Mouse (Mus musculus) kidney, adult 2 months (tissue): ENCODE data around the gene Plekhb2. TPM values are rescaled to one million over a fixed set of nuclear protein-coding genes. Genes with fewer than 3 reads are reported as not detected.

Experiments
- DNase-seq: peaks from one replicate; pipeline ENCODE4 v3.0.0; 2021
- H3K27ac ChIP-seq: fragments of 200-500 bp; 2 replicates; pipeline ENCODE4 v1.5.1; 2012; ENCODE audit warnings: low read depth, low read length, control low read depth, inconsistent platforms; ENCODE audit not compliant: insufficient read depth
- H3K27me3 ChIP-seq: fragments of 200-500 bp; replicated peaks from 2 replicates; pipeline ENCODE4 v1.6.1; 2012; ENCODE audit warnings: mild to moderate bottlenecking, moderate library complexity, low read length, inconsistent platforms; ENCODE audit not compliant: control insufficient read depth, insufficient read depth
- H3K36me3 ChIP-seq: fragments of 200-500 bp; 2 replicates; pipeline ENCODE4 v1.6.1; 2012; ENCODE audit warnings: mild to moderate bottlenecking, moderate library complexity, low read length, inconsistent platforms; ENCODE audit not compliant: control insufficient read depth, insufficient read depth
- H3K4me1 ChIP-seq: fragments of 200-500 bp; 2 replicates; pipeline ENCODE4 v1.6.1; 2011; ENCODE audit warnings: low read length; ENCODE audit not compliant: control insufficient read depth, insufficient read depth
- H3K4me3 ChIP-seq: fragments of 200-500 bp; 2 replicates; pipeline ENCODE4 v1.5.1; 2011; ENCODE audit warnings: mild to moderate bottlenecking, low read depth, low read length, control low read depth; ENCODE audit not compliant: insufficient read depth
- CTCF ChIP-seq: fragments of 200-500 bp; conservative IDR thresholded peaks from 2 replicates; pipeline ENCODE4 v1.5.1; 2011; ENCODE audit warnings: low read depth, mild to moderate bottlenecking, control low read depth, low read length, moderate library complexity, mixed read lengths; ENCODE audit not compliant: insufficient read depth, insufficient read length
- POLR2A ChIP-seq: fragments of 200-500 bp; IDR thresholded peaks from one replicate; pipeline ENCODE4 v1.6.1; 2011; ENCODE audit warnings: low read depth, low read length, control low read depth
- WGBS: fragments of 180-500 bp; shearing (Covaris S2); methylation state at CpG from one replicate; pipeline ENCODE4 v1.1.7; 2018; 5-methylcytosine and 5-hydroxymethylcytosine counted together
- polyA plus RNA-seq: library from polyadenylated mRNA; depleted of rRNA; stranded (reverse); fragments of >200 nt; gene quantifications from 2 replicates; pipeline ENCODE4 v1.2.3, GENCODE M21; 2012

The Plekhb2 gene
- polyA plus RNA-seq, 1 experiment, result 227 TPM

DNA sequence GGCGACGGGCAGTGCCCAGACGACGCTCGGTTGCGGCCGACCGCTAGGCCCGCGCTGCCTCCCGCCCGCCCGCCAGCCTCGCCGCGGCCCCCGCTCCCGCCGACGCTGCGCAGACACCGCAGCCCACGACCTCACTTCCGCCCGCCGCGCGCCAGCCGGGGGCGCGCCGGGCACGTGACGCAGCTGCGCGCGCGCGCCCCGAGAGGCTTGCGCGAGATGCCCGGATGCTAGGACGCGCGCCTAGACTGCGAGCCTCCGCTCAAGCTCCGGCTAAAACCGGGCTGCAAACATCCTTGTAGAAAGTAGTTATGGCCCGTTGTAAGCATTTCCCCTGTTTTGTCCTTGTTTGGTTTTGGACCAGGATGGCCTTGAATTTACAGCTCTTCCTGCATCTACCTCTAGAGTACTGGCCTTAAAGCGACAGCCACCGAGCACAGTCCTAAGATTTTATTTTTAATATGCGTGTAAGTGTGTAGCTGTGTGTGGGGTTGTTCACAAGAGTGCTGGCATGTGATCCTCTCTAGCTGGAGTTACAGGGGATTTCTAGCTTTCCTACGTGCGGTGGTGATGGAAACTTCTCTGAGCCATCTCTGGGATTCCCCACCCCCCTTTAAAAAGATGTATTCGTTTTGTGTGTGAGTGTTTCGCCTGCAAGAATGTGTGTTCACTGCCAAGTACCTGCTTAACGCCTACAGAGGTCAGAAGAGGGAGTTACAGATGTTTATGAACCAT is 6.7 kb upstream of the Plekhb2 start, which contains the start of gene Fam168b:
Gene Fam168b, minus strand, starts transcription at position 179 of the 732 bp plus-strand sequence.
- WGBS, result 1% methylated on average over 59 of the region's 59 CpGs
- peak; percentile 94 for DNase-seq
- no peaks in the 10 kb centered on the region for H3K27me3 ChIP-seq

DNA sequence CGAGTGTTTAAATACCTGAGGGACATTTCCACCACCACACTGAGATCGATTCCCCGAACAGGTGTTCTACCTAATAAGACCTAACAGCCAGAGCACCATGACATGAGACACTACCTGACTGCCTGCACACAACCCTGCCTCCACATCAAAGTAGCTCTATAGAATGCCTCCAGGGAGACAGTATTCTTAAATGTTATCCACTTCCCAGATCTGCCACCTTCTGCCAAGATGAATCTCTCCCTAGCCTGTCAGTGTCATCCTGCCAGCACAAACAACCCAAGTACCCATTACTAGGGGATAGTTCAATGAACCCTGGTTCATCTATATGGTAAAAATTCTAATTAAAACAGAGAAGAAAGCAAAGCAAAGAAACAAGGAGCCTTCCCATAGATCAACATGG is 2.7 kb upstream of the Plekhb2 start:
- no peak for DNase-seq
- TF ChIP-seq CTCF (no peak), POLR2A (no peak)
- Histone ChIP-seq H3K27me3 (no peaks in the 10 kb centered on the region), H3K4me1 (peaks cover 13% of the 10 kb centered on the region), H3K27ac (no peak overlapping the region), H3K4me3 (no peak overlapping the region), H3K36me3 (no peaks in the 10 kb centered on the region)
- WGBS, result 94% methylated on average over 3 of the region's 3 CpGs

More for the DNA sequence above, 6.7 kb upstream of the Plekhb2 start, which contains the start of gene Fam168b:
- Histone ChIP-seq H3K4me1 (peaks cover 20% of the 10 kb centered on the region), H3K36me3 (no peaks in the 10 kb centered on the region; the same call in 1 of the 2 replicates), H3K27ac (peak within 1 kb of the TSS; percentile 99), H3K4me3 (peak within 1 kb of the TSS; percentile 97)
- peak; percentile 72 for TF ChIP-seq POLR2A
- TF ChIP-seq CTCF, result no peak

DNA sequence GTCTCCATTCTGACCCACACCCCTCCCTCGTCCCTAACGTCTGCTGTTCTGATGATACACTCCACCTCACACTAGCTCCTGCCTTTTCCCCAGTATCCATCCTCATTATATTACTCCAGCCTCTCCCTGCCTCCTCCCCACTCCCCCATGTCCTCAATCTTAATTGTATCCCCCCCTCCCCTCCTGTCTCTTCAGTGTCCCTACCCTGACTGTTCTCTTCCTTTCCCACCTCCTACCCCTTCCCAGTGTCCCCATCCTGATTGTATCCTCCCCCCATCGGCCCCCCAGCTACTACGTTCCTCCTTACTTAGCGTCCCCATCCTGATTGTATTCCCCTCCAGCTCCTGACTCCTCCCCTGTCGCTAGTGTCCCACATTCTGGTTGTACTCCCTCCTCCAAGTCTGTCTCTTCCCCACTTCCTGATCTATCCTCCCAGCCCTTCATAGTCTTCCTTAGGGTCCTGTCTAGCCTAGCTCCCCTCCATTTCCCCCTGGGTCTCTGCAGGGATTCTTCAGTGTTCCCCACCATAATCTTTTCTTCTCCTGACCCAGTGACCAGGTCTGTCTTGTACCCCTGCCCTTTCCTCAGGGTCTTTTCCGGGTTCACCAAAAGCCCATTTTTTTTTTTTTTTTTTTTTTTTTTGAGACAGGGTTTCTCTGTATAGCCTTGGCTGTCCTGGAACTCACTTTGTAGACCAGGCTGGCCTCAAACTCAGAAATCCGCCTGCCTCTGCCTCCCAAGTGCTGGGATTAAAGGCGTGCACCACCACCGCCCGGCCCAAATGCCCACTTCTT is 764 bp downstream of the Plekhb2 start:
- DNase-seq, result peak; percentile 32
- no peaks in the 10 kb centered on the region for H3K36me3 ChIP-seq
- no peak for TF ChIP-seq CTCF
- no peak for TF ChIP-seq POLR2A
- H3K27ac ChIP-seq, result peak overlapping the region; percentile 86; the same call in 1 of the 2 replicates
- H3K4me3 ChIP-seq, result peak overlapping the region; percentile 82
- H3K27me3 ChIP-seq, result no peaks in the 10 kb centered on the region
- WGBS, result 31% methylated on average over 10 of the region's 11 CpGs
- H3K4me1 ChIP-seq, result peaks cover 20% of the 10 kb centered on the region; the same call in 1 of the 2 replicates

DNA sequence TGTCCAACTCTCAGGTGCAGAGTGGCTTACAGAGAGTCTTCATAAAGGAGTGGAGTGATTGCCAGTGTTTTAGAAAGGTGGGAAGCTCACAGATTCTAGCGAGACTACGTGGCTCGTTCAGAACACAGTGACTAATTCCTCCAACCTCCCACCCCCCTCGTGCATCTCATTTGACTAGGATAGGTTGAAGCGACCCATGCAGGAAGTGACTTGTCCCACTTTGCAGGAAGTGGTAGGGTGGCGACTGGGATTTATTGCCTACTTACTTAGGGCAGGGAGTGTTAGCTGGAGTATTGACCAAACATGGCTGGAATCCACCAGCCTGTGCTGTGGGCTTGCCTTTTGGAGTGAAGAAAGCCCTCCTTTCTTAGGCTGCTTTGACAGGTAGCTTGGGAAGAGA is 1.8 kb downstream of the Plekhb2 start:
- 2% methylated on average over 6 of the region's 6 CpGs for WGBS
- H3K27me3 ChIP-seq, result no peaks in the 10 kb centered on the region
- DNase-seq, result peak; percentile 77
- peak overlapping the region; percentile 46 for H3K4me3 ChIP-seq
- H3K4me1 ChIP-seq, result peaks cover 24% of the 10 kb centered on the region; the same call in 1 of the 2 replicates
- no peaks in the 10 kb centered on the region for H3K36me3 ChIP-seq
- peak overlapping the region; percentile 86 for H3K27ac ChIP-seq
- TF ChIP-seq POLR2A (no peak), CTCF (no peak)

DNA sequence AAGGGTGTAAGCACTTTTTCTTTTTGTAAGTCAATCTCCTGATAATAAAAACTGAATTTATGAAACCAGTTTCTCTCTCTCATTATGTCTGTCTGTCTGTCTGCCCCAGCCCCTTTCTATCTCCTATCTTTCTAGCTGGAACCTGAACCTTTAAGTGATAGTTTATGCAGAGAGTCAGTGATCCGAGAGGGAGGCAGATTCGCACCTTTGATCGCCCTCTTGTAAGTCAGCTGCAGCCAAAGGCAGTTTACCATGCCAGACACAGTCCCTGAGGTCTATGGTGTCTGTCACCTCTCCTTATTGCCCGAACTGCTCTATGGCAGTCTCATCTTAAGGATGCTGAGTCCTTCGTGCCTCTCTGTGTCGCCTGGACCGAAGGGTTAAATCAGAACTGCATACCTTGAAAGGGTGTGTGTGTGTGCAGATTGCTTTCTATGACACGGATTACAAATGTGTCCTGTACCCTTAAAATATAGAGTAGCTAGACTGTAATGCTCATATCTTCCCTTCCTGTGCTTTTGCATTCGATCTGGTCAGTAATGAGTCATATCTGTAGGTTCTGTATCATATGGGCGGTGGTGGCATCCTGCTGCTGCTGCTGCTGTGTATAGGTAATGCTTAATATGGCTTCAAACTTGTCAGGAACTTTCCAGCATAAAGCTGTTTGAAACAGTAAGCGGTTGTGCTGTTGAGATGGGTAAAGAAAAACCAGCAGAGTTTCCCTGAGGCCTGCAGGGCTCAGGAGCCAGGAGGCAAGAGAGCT is 2.5 kb downstream of the Plekhb2 start:
- TF ChIP-seq CTCF (no peak), POLR2A (no peak)
- Histone ChIP-seq H3K4me1 (peaks cover 24% of the 10 kb centered on the region; the same call in 1 of the 2 replicates), H3K27ac (peak overlapping the region; percentile 86), H3K4me3 (peak overlapping the region; percentile 37; the same call in 1 of the 2 replicates), H3K36me3 (no peaks in the 10 kb centered on the region), H3K27me3 (no peaks in the 10 kb centered on the region)
- DNase-seq, result peak; percentile 56
- WGBS, result 43% methylated on average over 11 of the region's 11 CpGs

DNA sequence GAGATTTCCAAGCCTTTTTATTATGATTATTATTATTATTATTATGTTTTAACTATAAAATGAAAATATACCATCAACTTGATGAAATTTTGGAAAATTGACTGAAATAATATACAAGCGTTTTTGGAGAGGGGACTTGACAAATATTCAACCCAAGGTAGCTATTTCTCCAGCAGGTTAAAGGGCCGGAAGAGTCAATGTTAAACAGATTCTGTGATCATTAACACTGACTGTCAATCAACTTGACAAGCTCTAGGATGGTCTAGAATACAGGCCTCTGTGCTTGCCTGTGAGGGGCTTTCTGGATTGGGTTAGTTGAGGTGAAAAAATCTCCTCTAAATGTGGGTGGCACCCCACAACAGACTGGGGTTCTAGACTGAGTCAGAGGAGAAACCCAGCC is 4.0 kb downstream of the Plekhb2 start:
- WGBS, result 61% methylated on average over 2 of the region's 2 CpGs
- peaks cover 32% of the 10 kb centered on the region for H3K4me1 ChIP-seq

More for the DNA sequence above, 4.0 kb downstream of the Plekhb2 start:
- peak; percentile 68 for DNase-seq
- Histone ChIP-seq H3K27me3 (no peaks in the 10 kb centered on the region), H3K36me3 (no peaks in the 10 kb centered on the region), H3K27ac (peak overlapping the region; percentile 72), H3K4me3 (no peak overlapping the region)
- TF ChIP-seq CTCF, result no peak
- no peak for TF ChIP-seq POLR2A
